Mouse (Mus musculus): ENCODE results near the gene Nmrk2. TPM values are rescaled to one million over a fixed set of nuclear protein-coding genes. Genes with fewer than 3 reads are reported as not detected.
"Not testable (repeated sequence)": the region's sequence is repeated elsewhere in the genome, so short reads cannot be mapped to it uniquely, and the experiment has no call there.

The Nmrk2 gene
- 0.08 TPM in 1 of 2 replicates, not detected in the other for polyA plus RNA-seq (2015; fragmentation: Nextera tagmentation; extraction: Ambion mirVana)

DNA sequence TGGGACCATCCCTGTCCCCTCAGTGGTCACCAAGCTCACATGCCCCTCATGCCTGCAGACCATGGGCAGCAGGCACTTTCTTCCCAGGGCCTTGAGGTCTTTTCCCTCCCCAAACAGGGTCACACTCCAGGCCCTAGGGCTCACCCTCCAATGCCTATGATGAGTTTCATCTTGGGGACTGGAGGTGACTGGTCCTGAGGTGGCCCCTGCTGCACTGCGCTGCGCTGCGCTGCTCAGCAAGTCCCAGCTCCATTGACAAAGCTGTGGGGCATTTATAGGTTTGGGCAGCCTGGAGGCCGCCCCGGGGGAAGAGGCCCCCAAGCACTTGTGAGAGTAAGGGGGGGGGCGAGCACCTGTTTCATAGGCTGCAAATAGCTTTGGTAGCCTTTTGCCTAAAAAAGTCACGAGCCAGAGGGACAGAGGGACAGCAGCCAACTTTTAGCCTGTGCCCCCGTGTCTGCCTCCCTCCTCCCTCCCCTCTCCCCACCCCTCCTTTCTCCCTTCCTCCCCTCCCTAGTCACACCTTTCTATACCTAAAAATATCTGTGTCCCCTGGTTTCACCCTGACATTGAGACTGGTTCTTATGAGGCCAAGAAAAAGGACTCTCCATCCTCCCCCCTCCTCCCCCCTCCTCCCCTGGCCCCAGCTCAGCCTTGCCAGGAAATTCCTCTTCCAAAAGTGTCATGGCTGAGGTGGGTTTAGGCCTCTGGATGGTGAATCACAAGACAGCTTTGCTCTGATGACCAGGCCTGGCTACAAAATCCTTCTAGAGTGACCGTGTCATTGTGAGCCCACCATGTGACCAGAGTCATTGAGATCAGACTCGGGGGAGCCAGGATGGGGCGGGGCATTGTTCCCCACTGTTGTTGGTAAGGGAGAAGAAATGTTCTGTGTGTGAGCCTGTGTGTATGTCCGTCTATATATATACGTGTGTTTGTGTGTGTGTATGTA, at the start of gene Nmrk2:
TSS of gene Nmrk2 (minus strand) at position 245 of the 952 bp plus-strand sequence.
- DNase-seq (ENCODE audit: low spot score): no peak

GRCm38 (mm10) chr10:81249442-81249841, 47.6 kb upstream of the Nmrk2 start:
- peak; percentile 43 for DNase-seq (ENCODE audit: low spot score)

DNA sequence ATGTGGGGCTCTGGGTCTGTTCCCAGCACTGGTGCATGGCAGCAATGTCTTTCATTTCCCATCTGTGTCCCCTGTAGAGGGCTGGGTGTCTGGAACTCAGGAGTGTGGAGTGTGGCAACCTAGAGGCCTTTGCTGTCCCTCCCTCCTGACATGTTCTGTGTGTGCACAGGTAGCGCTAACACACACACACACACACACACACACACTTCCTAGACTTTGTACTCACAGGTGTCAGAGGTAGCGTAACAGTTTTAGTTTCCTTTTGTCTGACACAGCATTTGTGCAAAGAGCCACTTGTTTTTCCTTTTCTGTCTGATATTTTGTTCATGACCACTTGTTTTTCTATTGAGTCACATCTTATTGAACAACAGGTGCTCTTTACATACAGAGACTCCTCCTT, 46.0 kb upstream of the Nmrk2 start:
- DNase-seq (ENCODE audit: low spot score): peak; percentile 73

DNA sequence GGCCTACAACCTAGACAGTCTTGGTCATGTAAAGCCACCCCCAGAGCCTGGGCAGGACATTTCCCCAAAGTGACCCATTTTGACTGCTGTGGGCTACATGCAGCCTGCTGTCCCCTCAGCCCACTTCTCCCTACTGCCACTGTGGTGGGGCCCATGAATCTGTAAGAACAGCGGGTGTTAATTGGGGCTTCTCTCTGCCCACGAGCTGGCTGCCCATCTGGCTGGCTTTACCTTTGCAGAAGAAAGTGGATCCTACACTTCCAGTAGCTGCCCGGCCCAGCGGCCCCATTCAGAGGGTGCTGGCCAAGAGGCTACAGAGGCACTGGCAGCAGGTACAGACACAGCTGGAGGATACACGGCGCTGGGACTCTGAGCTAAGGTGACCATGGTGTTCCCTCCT, 43.3 kb upstream of the Nmrk2 start:
- DNase-seq (ENCODE audit: low spot score): no peak

DNA sequence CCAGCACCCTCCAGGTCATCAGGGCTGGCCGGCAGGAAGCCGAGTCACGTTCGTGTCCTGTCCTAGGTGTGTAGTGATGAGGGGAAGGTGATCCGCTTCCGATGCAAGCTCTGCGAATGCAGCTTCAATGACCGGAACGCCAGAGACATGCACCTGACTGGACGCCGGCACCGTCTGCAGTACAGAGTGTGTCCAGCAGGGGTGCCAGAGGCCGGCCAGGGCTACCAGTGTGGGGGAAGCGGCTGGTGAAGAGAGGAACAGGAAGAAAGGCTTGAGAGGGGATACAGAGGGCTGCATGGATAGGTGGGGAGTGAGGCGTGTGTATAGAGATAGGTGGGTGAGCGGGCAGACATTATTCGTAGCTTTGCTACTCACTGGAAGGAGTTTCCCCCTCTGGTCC, 42.7 kb upstream of the Nmrk2 start:
- peak; percentile 79 for DNase-seq (ENCODE audit: low spot score)

DNA sequence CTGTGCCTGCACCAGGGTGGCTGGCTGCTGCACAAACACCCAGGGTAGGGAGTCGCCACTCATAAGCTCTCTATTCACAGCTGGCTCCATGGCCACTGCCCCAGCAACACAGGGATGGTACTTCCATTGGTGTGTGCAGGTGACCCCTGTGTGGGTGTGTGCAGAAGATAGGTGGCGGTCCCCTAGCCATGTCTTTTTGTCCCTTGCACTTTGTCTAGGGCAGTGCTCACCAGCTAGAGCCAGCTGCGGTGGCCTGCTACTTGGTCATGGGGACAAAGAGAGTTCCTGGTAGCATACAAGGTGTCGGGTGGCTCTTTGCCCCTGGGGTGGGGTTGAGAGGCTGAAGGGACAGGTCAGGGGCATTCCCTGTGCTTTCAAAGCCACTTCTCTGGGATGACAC, 42.3 kb upstream of the Nmrk2 start:
- DNase-seq (ENCODE audit: low spot score): no peak

- DNase-seq (ENCODE audit: low spot score): peak; percentile 77
Measured at GRCm38 (mm10) chr10:81242021-81242420, 40.2 kb upstream of the Nmrk2 start.

DNA sequence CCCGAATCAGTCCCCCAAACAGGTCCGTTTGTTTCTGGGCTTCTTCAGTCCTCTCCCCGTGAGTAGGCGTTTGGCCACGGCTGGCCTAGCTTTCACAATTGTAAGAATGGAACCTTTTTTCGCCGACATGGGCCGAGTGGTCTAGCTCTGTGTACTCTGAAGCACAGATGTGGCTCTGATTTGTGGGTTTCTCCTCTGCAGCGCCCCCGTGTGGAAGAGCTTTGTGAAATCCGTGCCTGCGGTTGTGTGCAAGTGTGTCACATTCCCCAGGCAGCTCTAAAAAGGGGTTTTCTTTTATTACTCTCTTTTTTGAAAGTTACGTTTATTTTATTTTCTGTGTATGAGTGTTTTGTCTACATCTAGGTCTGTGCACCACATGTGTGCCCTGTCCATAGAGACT, 39.0 kb upstream of the Nmrk2 start:
- DNase-seq (ENCODE audit: low spot score): peak; percentile 84

GRCm38 (mm10) chr10:81238618-81239017, 36.8 kb upstream of the Nmrk2 start:
- no peak for DNase-seq (ENCODE audit: low spot score)

GRCm38 (mm10) chr10:81236471-81237268, 34.8 kb upstream of the Nmrk2 start:
- no peak for DNase-seq (ENCODE audit: low spot score)

DNA sequence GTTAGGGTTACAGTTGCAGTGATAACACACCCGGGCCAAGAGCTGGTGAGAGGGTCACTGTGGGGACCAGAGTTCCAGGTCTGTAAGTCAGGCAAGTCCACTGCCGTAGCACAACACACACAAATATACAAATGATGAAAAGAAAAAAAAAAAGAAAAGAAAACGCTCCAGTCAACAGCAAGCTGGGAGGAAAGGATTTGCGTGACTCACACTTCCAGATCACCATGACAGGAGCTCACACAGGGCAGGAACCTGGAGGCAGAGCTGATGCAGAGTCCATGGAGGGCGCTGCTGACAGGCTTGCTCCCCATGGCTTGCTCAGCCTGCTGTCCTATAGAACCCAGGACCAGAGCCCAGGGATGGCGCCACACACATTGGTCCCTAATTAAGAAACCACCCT, 32.4 kb upstream of the Nmrk2 start:
- no peak for DNase-seq (ENCODE audit: low spot score)

DNA sequence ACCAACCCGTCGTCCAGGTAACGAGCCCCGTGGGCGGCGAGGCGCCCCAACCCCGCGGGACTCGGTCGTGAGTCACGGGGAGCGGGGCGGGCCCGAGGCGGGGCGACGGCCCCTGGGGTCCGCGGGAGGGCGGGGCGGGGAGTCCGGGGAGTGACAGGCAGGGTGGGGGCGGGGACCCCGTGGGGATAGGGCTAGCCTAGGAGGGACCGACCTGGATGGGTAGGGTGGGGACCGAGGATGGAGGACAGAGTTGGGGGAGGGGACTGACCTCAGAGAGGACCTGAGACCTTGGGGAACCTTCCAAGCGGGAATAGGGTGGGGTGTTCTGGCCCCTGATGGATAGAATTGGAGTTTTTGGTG, 31.4 kb upstream of the Nmrk2 start:
- DNase-seq (ENCODE audit: low spot score): no peak

DNA sequence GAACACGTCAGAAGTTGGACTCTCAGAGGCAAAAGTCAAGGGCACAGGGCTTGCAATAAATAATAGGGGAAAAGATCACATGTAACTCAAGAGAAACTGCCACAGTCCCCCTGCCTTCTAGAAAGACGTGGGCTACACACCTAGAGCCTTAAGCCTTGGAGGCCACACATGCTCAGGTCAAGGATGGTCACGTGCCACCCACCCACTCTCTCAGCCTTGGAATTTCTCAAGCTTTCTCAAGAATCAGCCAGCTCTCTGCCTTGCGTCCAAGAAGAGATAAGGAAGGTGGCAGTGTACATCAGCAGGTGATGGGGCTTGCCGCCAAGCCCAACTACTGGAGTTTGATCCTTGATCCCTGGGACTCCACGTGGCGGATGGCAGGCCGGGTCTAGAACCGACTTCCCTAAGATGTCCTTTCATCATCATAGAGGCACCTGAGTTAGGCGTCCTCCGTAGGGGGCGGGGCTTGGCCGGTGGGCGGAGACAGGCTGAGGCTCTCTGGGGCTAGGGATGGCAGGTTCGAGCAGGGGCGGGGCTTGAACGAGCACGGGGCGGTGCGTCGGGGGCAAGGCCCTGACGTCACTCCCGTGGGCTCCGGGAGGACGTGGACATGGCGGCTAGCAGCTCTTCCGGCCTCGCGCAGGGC, 30.9 kb upstream of the Nmrk2 start, which contains the start of gene Zfr2:
TSS of gene Zfr2 (plus strand) at position 576 of the 646 bp plus-strand sequence.
- peak; percentile 92 for DNase-seq (ENCODE audit: low spot score)

- no peak for DNase-seq (ENCODE audit: low spot score)
Measured at GRCm38 (mm10) chr10:81231436-81231835, 29.6 kb upstream of the Nmrk2 start.

DNA sequence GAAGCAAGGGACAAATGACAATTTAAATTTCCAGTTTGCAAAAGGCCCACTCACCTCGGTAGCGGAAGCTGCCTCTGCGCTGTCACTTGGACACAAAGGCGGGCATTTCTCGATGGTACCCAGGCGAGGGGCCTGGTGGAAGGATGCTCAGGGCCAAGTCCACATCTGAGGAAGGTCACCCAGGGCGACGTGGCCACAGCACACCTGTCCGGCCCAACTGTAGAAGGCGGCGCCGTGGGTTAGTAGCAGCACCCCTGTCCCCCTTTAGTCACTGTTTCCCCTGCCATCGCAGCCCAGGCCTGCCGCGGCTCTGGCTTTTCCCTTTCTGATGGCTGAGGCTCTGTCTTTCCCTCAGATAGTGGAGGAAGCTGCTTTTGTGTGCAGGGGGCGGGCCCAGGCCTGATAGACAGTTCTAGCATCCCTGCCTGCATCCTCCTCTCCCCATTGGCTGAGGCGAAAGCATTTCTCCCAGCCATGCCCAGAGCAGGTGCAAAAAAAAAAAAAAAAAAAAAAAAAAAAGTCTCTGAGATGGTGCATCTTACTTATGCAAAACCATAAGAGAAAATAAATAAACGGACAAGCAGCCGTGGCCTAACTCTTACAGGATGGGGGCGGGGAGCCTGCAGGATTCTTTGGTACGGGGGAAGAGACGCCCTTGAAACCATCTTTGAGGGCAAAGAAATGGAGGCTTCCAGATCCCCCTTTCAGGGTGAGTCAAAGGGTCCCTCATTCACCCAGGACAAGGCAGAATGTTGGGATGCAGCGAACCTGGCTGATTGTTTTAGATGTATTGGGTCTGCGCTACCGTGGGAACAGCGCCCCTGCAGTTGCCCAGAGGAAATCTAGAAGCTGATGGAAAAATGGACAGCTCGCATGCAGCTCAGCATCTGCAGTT, 28.8 kb upstream of the Nmrk2 start, which contains the start of gene Atcay:
TSS of gene Atcay (minus strand) at position 396 of the 895 bp plus-strand sequence.
- no peak for DNase-seq (ENCODE audit: low spot score)

GRCm38 (mm10) chr10:81229735-81230437, 28.0 kb upstream of the Nmrk2 start:
- DNase-seq (ENCODE audit: low spot score): peak; percentile 56

GRCm38 (mm10) chr10:81223731-81224130, 21.9 kb upstream of the Nmrk2 start:
- not testable (repeated sequence) for DNase-seq (ENCODE audit: low spot score)

- no peak for DNase-seq (ENCODE audit: low spot score)
Measured at GRCm38 (mm10) chr10:81221402-81222015, 19.7 kb upstream of the Nmrk2 start.

- peak; percentile 75 for DNase-seq (ENCODE audit: low spot score)
Measured at GRCm38 (mm10) chr10:81217964-81218363, 16.1 kb upstream of the Nmrk2 start.
